Mouse (Mus musculus) ES-E14 (cell line): ENCODE measurements around the gene Arhgap17.

Source experiments
- CHD2 ChIP-seq: IDR thresholded peaks from 2 replicates; pipeline ENCODE4 v1.6.1; 2014; ENCODE audit warnings: mild to moderate bottlenecking, low read depth, low read length, inconsistent platforms
- HCFC1 ChIP-seq: IDR thresholded peaks from 2 replicates; pipeline ENCODE4 v1.6.1; 2012; ENCODE audit warnings: low read length, inconsistent platforms, borderline replicate concordance; ENCODE audit not compliant: insufficient read depth
- MAFK ChIP-seq: IDR thresholded peaks from 2 replicates; pipeline ENCODE4 v1.6.1; 2014; ENCODE audit warnings: mild to moderate bottlenecking, low read depth, low read length, inconsistent platforms; ENCODE audit not compliant: insufficient read depth
- ZC3H11A ChIP-seq: IDR thresholded peaks from 2 replicates; pipeline ENCODE4 v1.6.1; 2012; ENCODE audit warnings: low read depth, mild to moderate bottlenecking, inconsistent platforms, low read length, borderline replicate concordance
- ZNF384 ChIP-seq: IDR thresholded peaks from 2 replicates; pipeline ENCODE4 v1.6.1; 2012; ENCODE audit warnings: low read depth, low read length, inconsistent platforms

DNA sequence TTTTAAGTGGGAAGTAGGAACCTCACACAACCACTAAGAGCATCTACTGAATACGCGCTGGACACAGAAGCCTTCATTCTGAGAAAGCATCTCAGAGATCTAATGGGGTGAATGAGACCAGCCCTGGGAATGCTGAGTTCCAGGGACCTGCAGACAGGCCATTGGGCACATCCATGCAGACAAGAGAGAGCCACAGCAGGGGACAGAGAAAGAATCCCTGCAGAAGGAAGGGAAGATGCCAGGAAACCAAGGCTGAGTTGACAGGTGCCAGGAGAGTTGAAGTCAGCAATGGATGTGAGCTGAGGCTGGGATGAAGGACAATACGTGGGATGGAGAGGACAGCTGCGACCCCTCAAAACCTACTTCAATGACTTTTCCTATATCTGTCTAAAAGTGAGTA is 16.6 kb downstream of the Arhgap17 start:
- TF ChIP-seq ZC3H11A, result no peak
- TF ChIP-seq MAFK, result no peak
- TF ChIP-seq ZNF384, result no peak
- TF ChIP-seq HCFC1, result no peak
- TF ChIP-seq CHD2, result no peak
